Mouse (Mus musculus) ovary, adult 2 months (tissue): ENCODE data around the gene Trim21. TPM values are rescaled to one million over a fixed set of nuclear protein-coding genes. Genes with fewer than 3 reads are reported as not detected.

Experiments used
- polyA plus RNA-seq: library from polyadenylated mRNA; depleted of rRNA; stranded (reverse); fragments of >200 nt; gene quantifications from 2 replicates; pipeline ENCODE4 v1.2.3, GENCODE M21; 2012; rRNA removed

Trim21 gene
- 3.1 and 3.4 TPM in 2 replicates for polyA plus RNA-seq

DNA sequence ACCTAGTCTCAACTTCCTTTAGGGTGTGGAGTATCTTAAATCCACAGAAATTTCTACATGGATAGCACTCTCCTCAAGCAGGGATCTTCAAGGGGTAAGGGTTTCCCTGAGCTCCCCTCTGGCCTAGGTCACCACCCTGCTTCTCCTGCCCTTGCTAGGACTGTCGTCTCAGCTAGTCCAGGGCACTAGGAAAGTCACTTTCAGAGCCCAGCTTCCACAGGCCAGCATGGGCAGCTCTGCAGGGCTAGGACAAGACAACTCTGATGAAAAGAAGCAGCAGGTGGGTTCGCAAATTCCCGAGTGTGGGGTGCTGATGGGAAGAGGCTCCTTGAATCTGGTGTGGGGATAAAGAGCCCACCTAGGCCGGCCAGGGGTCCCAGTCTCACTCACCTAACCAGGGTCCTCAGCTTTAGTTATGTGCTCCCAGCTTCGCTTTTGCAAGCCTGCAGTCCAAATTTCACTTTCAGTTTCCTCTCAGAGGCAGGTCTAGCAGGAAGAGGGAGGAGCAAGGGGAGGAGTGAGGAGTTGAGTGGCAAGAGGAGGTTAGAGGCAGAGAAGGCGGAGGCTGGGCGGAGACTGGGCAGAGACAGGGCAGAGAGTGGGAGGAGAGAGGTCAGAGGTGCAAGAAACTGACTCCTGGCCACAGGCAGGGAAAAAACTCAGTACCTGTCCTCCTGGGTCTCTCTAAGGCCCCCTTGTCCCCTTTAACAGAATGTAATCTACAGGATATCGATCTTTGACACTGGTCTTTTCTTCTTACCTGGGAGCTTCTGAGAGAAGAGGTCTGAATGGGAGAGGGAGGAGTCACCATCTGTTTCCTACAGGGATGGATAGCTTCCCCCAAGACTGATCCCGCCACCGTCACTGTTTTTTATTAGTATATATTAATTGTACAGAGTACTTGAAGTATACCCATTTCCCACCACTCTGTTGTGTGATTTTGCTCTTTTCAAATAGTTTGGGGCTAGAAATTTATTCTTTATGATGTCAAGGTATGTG is at the start of gene Trim21:
Gene Trim21 (minus strand): TSS at position 488 of the 999 bp plus-strand sequence.

GRCm38 (mm10) chr7:102597378-102598031 is 32.2 kb upstream of the Trim21 start, which contains the start of gene Olfr552:
Gene Olfr552 (plus strand): TSS chr7:102597770.

DNA sequence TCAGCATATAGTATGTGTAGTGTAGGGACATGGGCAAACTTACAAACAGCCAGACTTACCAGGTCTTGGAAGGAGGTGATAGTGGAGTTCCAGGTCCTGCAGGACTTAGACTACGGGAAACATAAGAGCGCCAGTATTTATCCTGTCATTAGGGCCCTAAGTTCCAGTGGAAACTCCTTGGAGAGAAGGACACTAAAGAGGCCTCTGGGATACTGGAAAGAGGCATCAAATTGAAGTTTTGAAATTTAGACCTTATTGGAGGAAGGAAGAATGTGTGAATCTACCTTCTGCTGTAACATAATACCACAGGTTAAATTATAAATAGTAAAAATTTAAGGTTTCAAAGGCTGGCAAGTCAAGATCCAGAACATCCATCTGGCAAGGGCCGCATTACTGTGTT is 26.5 kb upstream of the Trim21 start, which contains the start of gene Olfr551:
Gene Olfr551 (minus strand): TSS at position 101 of the 400 bp plus-strand sequence.

DNA sequence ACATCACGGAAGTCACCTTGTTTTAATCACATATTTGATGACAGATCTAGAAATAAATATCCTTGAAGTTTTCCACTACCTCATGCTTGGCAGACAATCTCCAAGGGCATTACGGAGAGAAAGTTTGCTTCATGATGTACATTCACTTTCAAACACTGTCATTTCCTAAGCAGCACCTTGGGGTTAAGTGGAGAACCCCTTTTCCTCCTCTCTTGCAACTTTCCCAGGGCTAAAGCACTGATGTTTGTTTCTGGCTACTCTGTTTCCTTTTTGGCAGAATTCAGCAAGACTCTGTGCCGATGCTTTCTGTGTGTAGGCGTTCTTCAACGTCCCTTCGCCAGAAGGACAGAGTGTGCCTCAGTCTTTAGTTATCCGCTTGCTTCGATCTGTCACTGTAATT is 5.9 kb upstream of the Trim21 start, which contains the start of gene Olfr550:
Gene Olfr550 (plus strand): TSS at position 301 of the 400 bp plus-strand sequence.

GRCm38 (mm10) chr7:102549570-102549969 is 15.7 kb downstream of the Trim21 start, which contains the start of gene Olfr549:
Gene Olfr549 (plus strand): TSS chr7:102549870.

DNA sequence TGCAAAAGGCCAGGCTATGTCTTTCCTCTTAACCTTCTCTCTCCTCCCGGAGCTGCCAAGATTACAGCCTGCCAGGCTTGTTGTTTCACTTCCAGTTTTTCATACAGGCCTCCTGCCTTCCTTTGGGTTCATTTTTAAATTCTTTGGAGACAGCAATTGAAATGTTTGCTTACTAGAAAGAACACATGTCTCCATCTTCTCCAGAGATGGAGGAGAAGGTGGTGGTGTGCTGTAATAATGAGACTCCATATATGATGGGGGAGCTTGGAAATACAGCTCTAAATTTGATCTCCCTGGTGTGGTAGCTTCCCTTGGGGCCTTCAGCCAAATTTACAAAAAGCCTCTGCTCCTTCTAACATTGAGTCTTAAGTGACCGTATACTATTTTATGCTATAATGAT is 24.7 kb downstream of the Trim21 start, which contains the start of gene Olfr548-ps1:
Gene Olfr548-ps1 (plus strand): TSS at position 301 of the 400 bp plus-strand sequence.

GRCm38 (mm10) chr7:102534449-102534848 is 30.8 kb downstream of the Trim21 start, which contains the start of gene Olfr547:
Gene Olfr547 (plus strand): TSS chr7:102534749.

Other genes starting within 250 kb of the Trim21 start
- gene Rrm1, start 123.8 kb downstream of the Trim21 start, polyA plus RNA-seq = 9.4 and 13.6 TPM in 2 replicates
- gene Olfr543, start 83.8 kb downstream of the Trim21 start, polyA plus RNA-seq = not detected in 2 replicates
- gene Olfr544, start 77.2 kb downstream of the Trim21 start, polyA plus RNA-seq = not detected in 2 replicates
- not detected in 2 replicates for gene Olfr545, start 65.9 kb downstream of the Trim21 start, polyA plus RNA-seq
- gene Olfr547, start 30.7 kb downstream of the Trim21 start, polyA plus RNA-seq = not detected in 2 replicates
- not detected in 2 replicates for gene Olfr548-ps1, start 24.6 kb downstream of the Trim21 start, polyA plus RNA-seq
- gene Olfr549, start 15.6 kb downstream of the Trim21 start, polyA plus RNA-seq = not detected in 2 replicates
- 0.18 and 0.25 TPM in 2 replicates for gene Olfr550, start 6.0 kb upstream of the Trim21 start, polyA plus RNA-seq
- not detected in 2 replicates for gene Olfr551, start 26.4 kb upstream of the Trim21 start, polyA plus RNA-seq
- gene Olfr552, start 32.3 kb upstream of the Trim21 start, polyA plus RNA-seq = not detected in 2 replicates
- gene Olfr553, start 52.7 kb upstream of the Trim21 start, polyA plus RNA-seq = not detected in 2 replicates
- not detected in 2 replicates for gene Olfr554, start 72.9 kb upstream of the Trim21 start, polyA plus RNA-seq
- not detected in 2 replicates for gene Olfr555, start 93.3 kb upstream of the Trim21 start, polyA plus RNA-seq
- gene Olfr556, start 99.4 kb upstream of the Trim21 start, polyA plus RNA-seq = not detected in 2 replicates
- 14.6 and 19.4 TPM in 2 replicates for gene Trim68, start 121.8 kb upstream of the Trim21 start, polyA plus RNA-seq
- not detected in 2 replicates for gene Olfr557, start 130.4 kb upstream of the Trim21 start, polyA plus RNA-seq
- gene Olfr558, start 136.7 kb upstream of the Trim21 start, polyA plus RNA-seq = 3.2 and 3.3 TPM in 2 replicates
- gene Olfr33, start 153.6 kb upstream of the Trim21 start, polyA plus RNA-seq = not detected in 2 replicates
- gene Olfr559, start 162.0 kb upstream of the Trim21 start, polyA plus RNA-seq = not detected in 2 replicates
- gene Olfr560, start 193.9 kb upstream of the Trim21 start, polyA plus RNA-seq = not detected in 2 replicates
- gene Olfr78, start 194.0 kb upstream of the Trim21 start, polyA plus RNA-seq = 2.1 and 3.6 TPM in 2 replicates
- not detected in 2 replicates for gene Olfr561, start 205.7 kb upstream of the Trim21 start, polyA plus RNA-seq
- gene Olfr564, start 238.0 kb upstream of the Trim21 start, polyA plus RNA-seq = not detected in 2 replicates